Mouse (Mus musculus) erythroblast, embryonic 14.5 days (primary cell): Measurements from ENCODE around the gene Ptma.

ENCODE experiments used
- GATA1 ChIP-seq: IDR thresholded peaks from 2 replicates; pipeline ENCODE4 v1.6.1; 2012; ENCODE audit warnings: low read length, inconsistent platforms, mixed read lengths
- TAL1 ChIP-seq: IDR thresholded peaks from 3 replicates; pipeline ENCODE4 v1.6.1; 2012; ENCODE audit warnings: low read length, inconsistent platforms, mixed read lengths

GRCm38 (mm10) chr1:86502221-86503048 is 24.1 kb upstream of the Ptma start:
- TF ChIP-seq TAL1 (no peak), GATA1 (no peak)
